Mouse (Mus musculus) left cerebral cortex, adult 9 months (tissue): ENCODE data around the gene B3galt4.

ENCODE experiments used
- DNase-seq, 2 experiments: peaks; one replicate each; pipeline ENCODE4 v3.0.0; 2022; ENCODE audit warnings: low spot score in 2 of 2

B3galt4 gene

GRCm38 (mm10) chr17:33943454-33943853 is 7.8 kb downstream of the B3galt4 start:
- no peak for DNase-seq

DNA sequence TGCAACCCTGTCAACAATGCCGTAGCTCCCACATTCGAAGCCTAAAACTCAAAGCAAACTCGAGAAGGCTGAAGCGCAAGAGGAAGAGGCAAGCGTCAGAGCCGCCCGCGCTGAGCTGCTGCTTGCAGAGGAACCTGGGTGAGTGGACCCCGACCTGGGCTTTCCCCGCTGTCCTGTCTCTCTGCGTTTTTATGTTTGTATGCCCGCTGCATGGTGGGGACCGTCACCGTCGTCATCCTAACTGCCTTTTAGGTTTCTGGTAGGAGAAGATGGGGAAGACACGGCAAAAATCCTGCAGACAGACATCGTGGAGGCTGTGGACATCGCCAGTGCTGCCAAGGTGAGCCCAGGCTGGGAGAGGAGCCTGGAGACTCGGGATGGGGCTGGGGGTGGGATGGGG is 9.9 kb downstream of the B3galt4 start:
- DNase-seq: no peak

DNA sequence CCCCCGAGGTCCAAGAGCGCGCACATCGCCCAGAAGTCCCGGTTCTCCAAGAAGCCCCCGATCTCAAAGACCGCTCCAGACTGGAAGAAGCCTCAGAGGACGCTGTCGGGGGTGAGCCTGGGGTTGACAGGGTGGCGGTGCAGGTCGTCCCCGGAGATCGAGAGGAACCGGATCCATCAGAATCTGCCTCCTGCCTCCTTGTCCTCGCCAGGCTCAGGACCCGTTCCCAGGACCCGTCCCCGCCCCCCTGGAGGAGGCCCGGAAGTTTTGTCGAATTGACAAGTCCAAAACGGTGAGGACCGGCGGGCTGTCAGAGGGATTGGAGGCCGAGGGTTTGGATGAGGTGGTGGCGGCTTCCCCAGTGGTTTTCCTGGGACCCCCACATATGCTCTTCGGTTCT is 10.3 kb downstream of the B3galt4 start:
- no peak for DNase-seq

DNA sequence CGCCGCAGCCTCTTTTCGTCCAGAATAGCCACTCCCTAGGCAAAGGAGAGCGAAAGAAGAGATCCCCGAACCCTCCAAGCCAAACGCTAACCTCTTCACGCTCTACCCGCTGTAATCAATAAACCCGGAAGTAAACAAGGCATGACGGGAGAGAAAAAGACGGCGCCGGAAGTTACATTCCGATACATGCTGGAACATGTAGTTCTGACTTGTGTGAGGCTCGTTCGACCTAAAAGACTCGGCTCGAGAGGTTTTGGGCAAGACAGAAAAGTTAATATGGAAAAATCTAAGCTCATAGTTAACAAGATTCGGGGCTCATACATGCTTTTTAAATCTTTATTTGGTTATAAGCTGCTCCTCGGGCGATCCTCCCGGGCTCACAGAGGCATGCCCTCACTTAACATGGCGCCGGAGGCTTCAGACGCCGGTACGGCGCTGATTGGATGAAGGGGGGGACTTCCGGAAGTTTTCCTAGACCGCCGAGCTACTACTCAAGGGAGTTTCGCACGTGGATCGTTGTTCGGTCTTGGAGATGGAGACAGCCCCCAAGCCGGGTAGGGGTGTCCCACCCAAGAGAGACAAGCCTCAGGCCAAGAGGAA is 11.0 kb downstream of the B3galt4 start, which contains the start of the genes Pfdn6 and Wdr46:
TSS of gene Pfdn6 (minus strand) at position 138 of the 600 bp plus-strand sequence.
TSS of gene Wdr46 (plus strand) at position 455 of the 600 bp plus-strand sequence.
- DNase-seq: peak; percentile 64 to 90

GRCm38 (mm10) chr17:33938783-33939182 is 12.5 kb downstream of the B3galt4 start:
- DNase-seq: no peak

DNA sequence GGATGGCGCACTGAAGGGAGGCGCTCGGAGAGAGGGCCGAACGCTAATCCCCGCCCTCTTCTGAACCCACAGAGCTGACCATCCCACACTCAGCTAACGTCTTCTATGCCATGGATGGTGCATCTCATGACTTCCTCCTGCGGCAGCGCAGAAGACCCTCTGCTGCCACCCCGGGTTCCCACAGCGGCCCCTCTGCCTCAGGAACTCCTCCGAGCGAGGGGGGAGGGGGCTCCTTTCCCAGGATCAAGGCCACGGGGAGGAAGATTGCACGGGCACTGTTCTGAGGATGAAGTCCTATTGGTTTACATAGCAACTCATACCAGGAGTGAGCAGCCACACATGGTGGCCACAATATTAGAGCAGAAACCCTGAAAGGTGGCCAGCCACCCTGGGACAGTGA is 14.3 kb downstream of the B3galt4 start:
- DNase-seq: no peak

DNA sequence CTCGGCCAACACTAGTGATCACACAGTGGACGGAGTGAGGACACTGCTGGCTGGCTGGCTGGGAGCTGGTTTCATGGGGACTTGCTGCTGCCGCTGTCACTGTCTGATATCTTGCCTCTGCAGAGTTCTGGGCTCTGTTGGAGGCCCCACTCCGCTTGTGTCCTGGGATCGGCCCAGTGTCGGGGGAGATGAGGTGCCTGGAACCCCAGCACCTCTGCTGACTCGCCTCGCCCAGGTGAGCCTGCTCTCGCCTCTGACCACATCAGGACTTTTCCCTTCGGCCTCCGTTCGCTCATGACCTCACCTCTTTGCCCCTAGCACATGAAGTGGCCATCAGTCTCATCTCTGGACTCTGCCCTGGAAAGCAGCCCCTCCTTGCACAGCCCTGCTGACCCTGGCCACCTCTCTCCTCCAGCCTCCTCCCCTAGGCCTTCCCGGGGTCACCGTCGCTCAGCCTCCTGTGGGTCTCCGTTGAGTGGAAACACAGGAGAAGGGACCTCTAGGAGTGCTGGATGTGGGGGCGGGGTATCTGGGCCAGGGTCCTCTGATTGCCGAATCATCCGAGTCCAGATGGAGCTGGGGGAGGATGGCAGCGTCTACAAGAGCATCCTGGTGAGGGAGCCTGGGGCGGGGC is 15.7 kb downstream of the B3galt4 start:
- no peak for DNase-seq

- no peak for DNase-seq
Measured at GRCm38 (mm10) chr17:33932970-33933369, 18.3 kb downstream of the B3galt4 start.

- DNase-seq: no peak
Measured at GRCm38 (mm10) chr17:33932448-33932847, 18.8 kb downstream of the B3galt4 start.

DNA sequence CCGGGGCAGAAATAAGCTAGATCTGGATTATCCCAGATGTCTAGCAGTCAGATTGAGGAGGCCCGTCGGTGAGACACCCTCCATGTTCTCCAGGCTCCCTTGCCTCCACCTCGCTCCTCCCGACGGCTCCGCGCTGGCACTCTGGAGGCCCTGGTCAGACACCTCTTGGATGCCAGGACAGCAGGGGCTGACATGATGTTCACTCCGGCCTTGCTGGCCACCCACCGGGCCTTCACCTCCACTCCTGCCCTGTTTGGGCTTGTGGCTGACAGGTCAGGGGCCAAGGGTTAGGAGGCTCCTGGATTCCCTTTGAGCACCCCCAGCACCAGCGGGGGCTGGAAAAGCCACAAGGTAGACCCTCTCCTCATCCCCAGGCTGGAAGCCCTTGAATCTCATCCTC is 19.3 kb downstream of the B3galt4 start:
- no peak for DNase-seq

DNA sequence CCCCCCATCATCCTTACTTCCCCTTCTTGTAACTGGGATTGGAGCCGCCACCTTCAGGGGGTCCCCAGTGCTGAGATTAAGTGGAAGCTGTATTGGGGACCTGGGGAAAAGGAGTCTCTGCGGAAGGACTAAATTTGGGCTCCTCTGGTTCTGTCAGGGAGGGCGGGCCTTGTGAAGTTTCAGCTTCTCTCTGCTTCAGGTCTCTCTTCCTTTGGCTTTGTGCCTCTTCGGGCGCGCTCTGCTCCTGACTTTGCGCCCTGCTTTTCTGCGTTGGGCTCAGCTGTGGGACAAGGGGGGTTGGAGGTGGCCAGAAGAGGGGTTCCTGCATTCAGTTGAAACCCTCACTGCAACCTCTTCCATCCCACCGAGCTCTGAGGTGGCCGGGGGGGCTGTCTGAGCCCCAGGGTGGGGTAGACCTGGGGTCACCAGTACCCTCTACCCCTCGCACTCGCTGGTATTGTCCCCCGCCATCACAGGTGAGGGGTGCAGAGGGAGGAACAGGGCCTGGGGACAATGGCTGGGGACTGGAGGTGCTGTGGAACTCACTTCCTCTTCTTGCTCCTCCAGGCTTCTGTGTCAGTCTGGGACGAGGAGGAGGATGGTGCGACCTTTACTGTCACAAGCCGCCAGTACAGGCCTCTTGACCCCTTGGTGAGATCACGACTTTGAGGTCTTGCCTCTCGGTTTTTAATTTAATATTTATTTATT is 20.0 kb downstream of the B3galt4 start:
- no peak for DNase-seq

DNA sequence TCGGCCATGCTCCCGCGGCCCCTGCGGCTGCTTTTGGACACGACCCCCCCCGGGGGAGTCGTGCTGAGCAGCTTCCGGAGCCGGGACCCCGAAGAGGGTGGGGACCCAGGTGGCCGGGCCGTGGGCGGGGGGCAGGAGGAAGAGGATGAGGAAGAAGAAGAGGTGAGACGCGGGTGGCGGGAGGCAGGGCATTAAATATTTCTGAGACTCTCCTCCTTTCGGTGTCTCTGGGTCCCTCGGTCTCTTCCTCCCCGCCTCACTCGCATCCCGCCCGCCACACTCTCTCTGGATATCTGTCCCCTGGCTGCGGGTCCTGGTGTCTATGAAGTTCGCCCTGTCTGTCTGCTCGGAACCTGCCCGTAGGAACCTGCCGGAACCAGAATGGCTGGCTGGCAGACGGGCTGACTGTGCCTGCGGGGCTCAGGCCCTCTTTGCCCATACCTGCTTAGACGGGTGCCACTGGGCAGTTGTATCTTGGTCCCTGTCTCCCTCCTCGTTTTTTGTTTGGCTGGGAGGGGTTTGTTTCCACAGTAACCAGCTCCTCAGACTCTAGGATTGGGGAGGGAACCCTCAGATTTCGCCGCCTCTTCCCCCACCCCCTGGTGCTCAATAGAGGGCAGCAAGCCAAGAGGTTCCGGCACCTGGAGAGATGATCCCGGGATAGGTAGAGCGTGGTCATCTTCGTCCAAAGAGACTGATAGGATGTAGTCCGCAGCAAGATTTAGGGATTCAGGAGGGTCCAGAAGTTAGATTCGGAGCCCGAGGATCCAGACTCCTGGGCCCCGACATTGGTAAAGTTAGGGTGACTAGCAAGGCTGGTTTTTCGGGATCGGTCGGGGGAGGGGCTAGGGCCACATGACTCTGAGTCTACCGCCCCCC is 20.8 kb downstream of the B3galt4 start:
- DNase-seq: peak in 1 of 2 experiments; percentile 77

- peak in 1 of 2 experiments; percentile 91 for DNase-seq
Measured at GRCm38 (mm10) chr17:33929371-33930279, 21.7 kb downstream of the B3galt4 start, which contains the start of gene Rgl2. Gene Rgl2, plus strand, starts transcription at chr17:33929543.

DNA sequence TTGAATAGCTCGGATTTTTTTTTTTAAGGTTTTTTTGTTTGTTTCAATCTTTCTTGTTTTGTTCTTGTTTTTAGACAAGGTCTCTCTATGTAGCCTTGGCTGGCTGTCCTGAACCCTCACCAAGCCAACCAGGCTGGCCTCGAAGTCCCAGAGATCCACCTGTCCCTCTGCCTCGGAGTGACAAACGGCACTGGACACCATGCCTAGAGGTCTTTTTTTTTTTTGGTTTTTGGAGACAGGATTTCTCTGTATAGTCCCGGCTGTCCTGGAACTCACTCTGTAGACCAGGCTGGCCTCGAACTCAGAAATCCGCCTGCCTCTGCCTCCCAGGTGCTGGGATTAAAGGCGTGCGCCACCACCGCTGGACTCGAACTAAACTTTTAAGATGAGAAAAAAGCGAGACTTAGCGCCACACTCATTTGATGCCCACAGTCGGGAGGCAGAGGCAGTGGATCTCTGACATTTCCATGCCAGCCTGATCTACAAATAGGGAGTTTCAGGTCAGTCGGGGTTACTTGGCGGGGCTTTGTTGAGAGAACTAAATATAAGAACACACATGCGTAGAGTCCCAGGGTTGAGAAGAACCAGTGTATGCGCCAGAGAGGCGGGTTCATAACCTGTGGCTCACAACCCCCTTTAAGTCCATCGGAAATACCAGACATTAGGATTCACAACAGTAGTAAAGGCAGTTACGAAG is 22.9 kb downstream of the B3galt4 start:
- DNase-seq: no peak

GRCm38 (mm10) chr17:33926207-33926932 is 24.9 kb downstream of the B3galt4 start:
- DNase-seq: no peak

DNA sequence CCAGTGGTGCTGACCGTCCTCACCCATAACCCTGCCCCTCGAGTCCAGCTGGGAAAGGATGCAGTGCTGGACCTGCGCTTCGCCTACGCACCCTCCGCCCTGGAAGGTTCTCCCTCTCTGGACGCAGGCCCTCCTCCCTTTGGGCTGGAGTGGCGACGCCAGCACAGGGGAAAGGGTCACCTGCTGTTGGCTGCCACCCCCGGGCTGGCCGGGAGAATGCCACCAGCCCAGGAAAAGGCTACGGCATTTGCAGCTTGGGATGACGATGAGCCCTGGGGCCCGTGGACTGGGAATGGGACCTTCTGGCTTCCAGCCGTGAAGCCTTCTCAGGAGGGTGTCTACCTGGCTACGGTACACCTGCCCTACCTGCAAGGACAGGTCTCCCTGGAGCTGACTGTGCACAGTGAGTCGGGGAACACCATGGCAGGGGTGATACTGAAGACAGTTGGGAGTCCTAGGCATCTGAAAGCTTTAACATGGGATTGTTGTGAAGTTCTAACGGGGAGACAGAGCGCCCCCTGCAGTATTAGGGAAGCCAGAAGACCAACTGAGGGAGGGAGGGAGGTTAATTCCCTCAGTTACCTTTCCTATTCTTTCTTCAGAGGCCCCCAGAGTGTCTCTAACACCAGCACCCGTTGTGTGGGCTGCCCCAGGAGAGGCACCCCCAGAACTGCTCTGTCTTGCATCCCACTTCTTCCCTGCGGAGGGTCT is 25.7 kb downstream of the B3galt4 start:
- DNase-seq: no peak

- DNase-seq: no peak
Measured at GRCm38 (mm10) chr17:33924577-33925283, 26.6 kb downstream of the B3galt4 start.

- DNase-seq: no peak
Measured at GRCm38 (mm10) chr17:33921361-33921760, 29.9 kb downstream of the B3galt4 start.
